Mouse (Mus musculus) embryonic facial prominence, embryonic 13.5 days (tissue): ENCODE measurements around the gene Gm13124. TPM values are rescaled to one million over a fixed set of nuclear protein-coding genes. Genes with fewer than 3 reads are reported as not detected.

Experiments
- ATAC-seq: fragments of 200-750 bp; cut with Nextera tagmentation; 2 replicates; pipeline ENCODE4 v1.8.0; 2017; ENCODE audit warnings: low read depth; ENCODE audit not compliant: insufficient number of reproducible peaks, insufficient read depth, low FRiP score, low TSS enrichment
- H3K27ac ChIP-seq: fragments of 300-500 bp; sonication (generic); 2 replicates; pipeline ENCODE4 v1.5.1; 2015; ENCODE audit warnings: moderate library complexity, mild to moderate bottlenecking, inconsistent platforms
- H3K27me3 ChIP-seq: fragments of 300-500 bp; sonication (generic); 2 replicates; pipeline ENCODE4 v1.6.1; 2015; ENCODE audit warnings: mild to moderate bottlenecking, inconsistent platforms
- H3K36me3 ChIP-seq: fragments of 300-500 bp; sonication (generic); 2 replicates; pipeline ENCODE4 v1.6.1; 2015; ENCODE audit warnings: mild to moderate bottlenecking, inconsistent platforms
- H3K4me1 ChIP-seq: fragments of 300-500 bp; sonication (generic); 2 replicates; pipeline ENCODE4 v1.6.1; 2015; ENCODE audit warnings: inconsistent platforms
- H3K4me2 ChIP-seq: fragments of 300-500 bp; sonication (generic); 2 replicates; pipeline ENCODE4 v1.6.1; 2015; ENCODE audit warnings: moderate library complexity, mild to moderate bottlenecking, inconsistent platforms
- H3K4me3 ChIP-seq: fragments of 300-500 bp; sonication (generic); 2 replicates; pipeline ENCODE4 v1.5.1; 2015; ENCODE audit warnings: mild to moderate bottlenecking, inconsistent platforms
- H3K9ac ChIP-seq: fragments of 300-500 bp; sonication (generic); 2 replicates; pipeline ENCODE4 v1.6.1; 2015; ENCODE audit warnings: mild to moderate bottlenecking, inconsistent platforms
- H3K9me3 ChIP-seq: fragments of 300-500 bp; sonication (generic); 2 replicates; pipeline ENCODE4 v1.6.1; 2016; ENCODE audit warnings: inconsistent platforms
- WGBS: fragments of 180-500 bp; shearing (Covaris S2); methylation state at CpG from one replicate; pipeline ENCODE4 v1.1.7; 2015; ENCODE audit warnings: mixed read lengths; 5-methylcytosine and 5-hydroxymethylcytosine counted together
- polyA plus RNA-seq: library from polyadenylated mRNA; unstranded; fragments of >200 nt; fragmentation: Nextera tagmentation; extraction: Ambion mirVana; gene quantifications from 2 replicates; pipeline ENCODE4 v1.2.1, GENCODE M21; 2015

Gene Gm13124
- polyA plus RNA-seq, 1 experiment from 2014 or later = not detected

DNA sequence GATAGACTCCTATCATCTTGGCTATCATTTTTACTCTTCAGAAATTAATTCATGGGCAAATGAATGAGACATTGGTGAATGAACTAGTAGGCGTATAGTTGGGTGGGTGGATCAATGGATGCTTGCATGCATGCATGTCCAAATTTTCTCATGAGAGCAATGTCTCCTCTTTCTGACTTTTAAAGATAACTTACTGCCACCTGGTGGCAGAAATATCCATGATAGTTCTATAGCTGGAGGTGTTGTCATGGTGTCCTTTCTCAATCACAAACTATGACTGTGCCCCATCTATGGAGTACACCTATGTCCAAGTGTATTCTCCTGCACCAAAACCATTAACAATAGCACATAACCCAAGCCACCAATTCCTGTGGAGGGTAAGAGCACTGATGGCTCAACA, 58.4 kb downstream of the Gm13124 start:
- Histone ChIP-seq H3K27me3 (no peaks in the 10 kb centered on the region), H3K36me3 (no peaks in the 10 kb centered on the region), H3K9ac (no peak overlapping the region), H3K4me3 (no peak overlapping the region), H3K4me1 (no peaks in the 10 kb centered on the region), H3K27ac (no peak overlapping the region), H3K4me2 (no peak overlapping the region), H3K9me3 (peaks cover 9% of the 10 kb centered on the region)
- 81% methylated on average over 1 of the region's 1 CpGs for WGBS
- ATAC-seq = no peak

Other genes with a start within 250 kb of the Gm13124 start
- gene Gm13128, start 234.9 kb downstream of the Gm13124 start, polyA plus RNA-seq = not detected in 2 replicates
- gene Gm13119, start 207.2 kb downstream of the Gm13124 start, polyA plus RNA-seq = not detected in 2 replicates
- not detected in 2 replicates for gene Pramef20, start 187.2 kb downstream of the Gm13124 start, polyA plus RNA-seq
- gene Pramef12, start 156.7 kb downstream of the Gm13124 start, polyA plus RNA-seq = 0.44 and 0.58 TPM in 2 replicates
- not detected in 2 replicates for gene 1700012P22Rik, start 126.4 kb downstream of the Gm13124 start, polyA plus RNA-seq
- gene Gm9944, start 111.8 kb downstream of the Gm13124 start, polyA plus RNA-seq = not detected in 2 replicates
- gene Aadacl3, start 101.4 kb downstream of the Gm13124 start, polyA plus RNA-seq = not detected in 2 replicates
- gene 9430007A20Rik, start 45.3 kb downstream of the Gm13124 start, polyA plus RNA-seq = not detected in 2 replicates
- gene Aadacl4, start 48.6 kb upstream of the Gm13124 start, polyA plus RNA-seq = not detected in 2 replicates
- gene Gm436, start 121.2 kb upstream of the Gm13124 start, polyA plus RNA-seq = not detected in 2 replicates
- gene Gm13178, start 156.3 kb upstream of the Gm13124 start, polyA plus RNA-seq = not detected in 2 replicates
- not detected in 2 replicates for gene Gm438, start 221.4 kb upstream of the Gm13124 start, polyA plus RNA-seq